Mouse (Mus musculus) activated CD4-positive, CD25-positive, alpha-beta regulatory T cell, adult 9 weeks (primary cell): ENCODE results near the gene Ccnb2. TPM values are rescaled to one million over a fixed set of nuclear protein-coding genes. Genes with fewer than 3 reads are reported as not detected.

Experiments
- polyA plus RNA-seq: library from polyadenylated mRNA; unstranded; fragments of 100-300 nt; shearing (Covaris generic); gene quantifications from one replicate; pipeline ENCODE4 v1.2.1, GENCODE M21; 2017

Gene Ccnb2
- 23.3 TPM for polyA plus RNA-seq

GRCm38 (mm10) chr9:70421257-70422056 lies at the start of gene Ccnb2:
TSS of gene Ccnb2 (minus strand) at chr9:70421547.

Other genes with a start within 250 kb of the Ccnb2 start
- gene Myo1e, start 214.2 kb downstream of the Ccnb2 start, polyA plus RNA-seq, result 91.5 TPM
- gene Rnf111, start 82.2 kb upstream of the Ccnb2 start, polyA plus RNA-seq, result 21.0 TPM
- 85.6 TPM for gene Sltm, start 121.2 kb upstream of the Ccnb2 start, polyA plus RNA-seq
- gene Gm10642, start 234.7 kb upstream of the Ccnb2 start, polyA plus RNA-seq, result not detected
- 7.9 TPM for gene Mindy2, start 235.6 kb upstream of the Ccnb2 start, polyA plus RNA-seq